Mouse (Mus musculus) layer of hippocampus, postnatal 10 days (tissue): ENCODE data around the gene Rims4. TPM values are rescaled to one million over a fixed set of nuclear protein-coding genes. Genes with fewer than 3 reads are reported as not detected.

ENCODE experiments used
- DNase-seq, 2 experiments: peaks; one replicate each; pipeline ENCODE4 v3.0.0; 2021; ENCODE audit warnings: low spot score in 2 of 2
- total RNA-seq, 2 experiments: library from RNA; stranded (reverse); gene quantifications; 2 replicates each; pipeline ENCODE4 v1.2.3; 2021

The Rims4 gene
- total RNA-seq, 2 experiments from 2014 or later = 55.6 to 57.2 TPM

- DNase-seq = no peak
Observed at GRCm38 (mm10) chr2:163911826-163912444, 6.5 kb downstream of the Rims4 start.

GRCm38 (mm10) chr2:163909604-163910003, 8.9 kb downstream of the Rims4 start:
- DNase-seq = no peak

GRCm38 (mm10) chr2:163907131-163907530, 11.4 kb downstream of the Rims4 start:
- no peak for DNase-seq

- DNase-seq = no peak
Observed at GRCm38 (mm10) chr2:163904323-163904722, 14.2 kb downstream of the Rims4 start.

- no peak for DNase-seq
Observed at GRCm38 (mm10) chr2:163903461-163903860, 15.0 kb downstream of the Rims4 start.

- no peak for DNase-seq
Observed at GRCm38 (mm10) chr2:163902448-163902847, 16.0 kb downstream of the Rims4 start.

- DNase-seq = no peak
Observed at GRCm38 (mm10) chr2:163901043-163901442, 17.4 kb downstream of the Rims4 start.

GRCm38 (mm10) chr2:163899910-163900411, 18.5 kb downstream of the Rims4 start:
- no peak for DNase-seq

GRCm38 (mm10) chr2:163897988-163898535, 20.4 kb downstream of the Rims4 start:
- no peak for DNase-seq

GRCm38 (mm10) chr2:163897026-163897425, 21.5 kb downstream of the Rims4 start:
- DNase-seq = no peak

- DNase-seq = no peak
Observed at GRCm38 (mm10) chr2:163895156-163895555, 23.3 kb downstream of the Rims4 start.

- no peak for DNase-seq
Observed at GRCm38 (mm10) chr2:163893446-163894370, 24.8 kb downstream of the Rims4 start.

- no peak for DNase-seq
Observed at GRCm38 (mm10) chr2:163891271-163891670, 27.2 kb downstream of the Rims4 start.

- no peak for DNase-seq
Observed at GRCm38 (mm10) chr2:163890586-163890985, 27.9 kb downstream of the Rims4 start.

GRCm38 (mm10) chr2:163889411-163889810, 29.1 kb downstream of the Rims4 start:
- DNase-seq = no peak

GRCm38 (mm10) chr2:163882859-163883652, 35.4 kb downstream of the Rims4 start:
- DNase-seq = no peak

GRCm38 (mm10) chr2:163880891-163881290, 37.6 kb downstream of the Rims4 start:
- no peak for DNase-seq

- DNase-seq = no peak
Observed at GRCm38 (mm10) chr2:163876830-163877498, 41.5 kb downstream of the Rims4 start.

- DNase-seq = peak; percentile 45 to 55
Observed at GRCm38 (mm10) chr2:163875484-163875883, 43.0 kb downstream of the Rims4 start.

- DNase-seq = no peak
Observed at GRCm38 (mm10) chr2:163874877-163875276, 43.6 kb downstream of the Rims4 start.

- no peak for DNase-seq
Observed at GRCm38 (mm10) chr2:163871906-163872305, 46.6 kb downstream of the Rims4 start.
